Mouse (Mus musculus): ENCODE measurements around the gene Metrn. TPM values are rescaled to one million over a fixed set of nuclear protein-coding genes. Genes with fewer than 3 reads are reported as not detected.

The Metrn gene
- polyA plus RNA-seq, 1 experiment = 33.5 TPM

- Histone ChIP-seq H3K27ac (ENCODE audit: insufficient read depth, low read length) (peak overlapping the region; percentile 77), H3K4me3 (ENCODE audit: insufficient read depth, low read length) (peak overlapping the region; percentile 86), H3K4me1 (ENCODE audit: control insufficient read depth, insufficient read depth, low read length) (peaks cover 12% of the 10 kb centered on the region)
- TF ChIP-seq POLR2A (IDR thresholded peaks at IDR 0.05; ENCODE audit: low read depth, low read length) = peak; percentile 22
- no peak for TF ChIP-seq CTCF (IDR thresholded peaks at IDR 0.05; ENCODE audit: borderline replicate concordance, insufficient read depth, low read length)
Observed at GRCm38 (mm10) chr17:25831451-25832281, 34.7 kb upstream of the Metrn start.

- no peak for TF ChIP-seq CTCF (IDR thresholded peaks at IDR 0.05; ENCODE audit: borderline replicate concordance, insufficient read depth, low read length)
- TF ChIP-seq POLR2A (IDR thresholded peaks at IDR 0.05; ENCODE audit: low read depth, low read length) = peak; percentile 23; the same call in 1 of the 2 replicates
- Histone ChIP-seq H3K4me1 (ENCODE audit: control insufficient read depth, insufficient read depth, low read length) (peaks cover 7% of the 10 kb centered on the region), H3K27ac (ENCODE audit: insufficient read depth, low read length) (no peak overlapping the region), H3K4me3 (ENCODE audit: insufficient read depth, low read length) (peak overlapping the region; percentile 86)
Observed at GRCm38 (mm10) chr17:25830806-25831431, 34.0 kb upstream of the Metrn start.

GRCm38 (mm10) chr17:25830200-25830753 lies 33.3 kb upstream of the Metrn start:
- no peak overlapping the region for H3K27ac ChIP-seq (ENCODE audit: insufficient read depth, low read length)
- TF ChIP-seq CTCF (IDR thresholded peaks at IDR 0.05; ENCODE audit: borderline replicate concordance, insufficient read depth, low read length) (no peak), POLR2A (IDR thresholded peaks at IDR 0.05; ENCODE audit: low read depth, low read length) (no peak; the same call in 1 of the 2 replicates)
- H3K4me1 ChIP-seq (ENCODE audit: control insufficient read depth, insufficient read depth, low read length) = peaks cover 7% of the 10 kb centered on the region; the same call in 1 of the 2 replicates
- H3K4me3 ChIP-seq (ENCODE audit: insufficient read depth, low read length) = no peak overlapping the region

GRCm38 (mm10) chr17:25829558-25830017 lies 32.7 kb upstream of the Metrn start:
- peak overlapping the region; percentile 44 for H3K4me3 ChIP-seq (ENCODE audit: insufficient read depth, low read length)
- 0 out of 2 replicates have a peak overlapping the region, but pooled peaks have one; percentile 59 for H3K27ac ChIP-seq (ENCODE audit: insufficient read depth, low read length)
- H3K4me1 ChIP-seq (ENCODE audit: control insufficient read depth, insufficient read depth, low read length) = peaks cover 3% of the 10 kb centered on the region; the same call in 1 of the 2 replicates
- TF ChIP-seq POLR2A (IDR thresholded peaks at IDR 0.05; ENCODE audit: low read depth, low read length) (peak; percentile 49; the same call in 1 of the 2 replicates), CTCF (IDR thresholded peaks at IDR 0.05; ENCODE audit: borderline replicate concordance, insufficient read depth, low read length) (no peak)

GRCm38 (mm10) chr17:25828712-25829557 lies 32.0 kb upstream of the Metrn start, which contains the start of gene Jmjd8:
Jmjd8 (plus strand) TSS chr17:25828867.
- TF ChIP-seq POLR2A (IDR thresholded peaks at IDR 0.05; ENCODE audit: low read depth, low read length) (peak; percentile 86), CTCF (IDR thresholded peaks at IDR 0.05; ENCODE audit: borderline replicate concordance, insufficient read depth, low read length) (peak; percentile 10; the same call in 1 of the 2 replicates)
- peak within 1 kb of the TSS; percentile 44 for H3K4me3 ChIP-seq (ENCODE audit: insufficient read depth, low read length)
- peaks cover 7% of the 10 kb centered on the region; the same call in 1 of the 2 replicates for H3K4me1 ChIP-seq (ENCODE audit: control insufficient read depth, insufficient read depth, low read length)
- H3K27ac ChIP-seq (ENCODE audit: insufficient read depth, low read length) = peak within 1 kb of the TSS; percentile 59

- H3K4me1 ChIP-seq (ENCODE audit: control insufficient read depth, insufficient read depth, low read length) = peaks cover 7% of the 10 kb centered on the region; the same call in 1 of the 2 replicates
- H3K27ac ChIP-seq (ENCODE audit: insufficient read depth, low read length) = no peak overlapping the region
- no peak overlapping the region for H3K4me3 ChIP-seq (ENCODE audit: insufficient read depth, low read length)
- TF ChIP-seq CTCF (IDR thresholded peaks at IDR 0.05; ENCODE audit: borderline replicate concordance, insufficient read depth, low read length) (no peak), POLR2A (IDR thresholded peaks at IDR 0.05; ENCODE audit: low read depth, low read length) (no peak)
Observed at GRCm38 (mm10) chr17:25828223-25828594, 31.3 kb upstream of the Metrn start.

- TF ChIP-seq POLR2A (IDR thresholded peaks at IDR 0.05; ENCODE audit: low read depth, low read length) (no peak), CTCF (IDR thresholded peaks at IDR 0.05; ENCODE audit: borderline replicate concordance, insufficient read depth, low read length) (no peak)
- Histone ChIP-seq H3K27ac (ENCODE audit: insufficient read depth, low read length) (no peak overlapping the region), H3K4me3 (ENCODE audit: insufficient read depth, low read length) (no peak overlapping the region), H3K4me1 (ENCODE audit: control insufficient read depth, insufficient read depth, low read length) (peaks cover 7% of the 10 kb centered on the region; the same call in 1 of the 2 replicates)
Observed at GRCm38 (mm10) chr17:25827546-25828222, 30.7 kb upstream of the Metrn start.

GRCm38 (mm10) chr17:25827011-25827410 lies 30.1 kb upstream of the Metrn start:
- peaks cover 7% of the 10 kb centered on the region; the same call in 1 of the 2 replicates for H3K4me1 ChIP-seq (ENCODE audit: control insufficient read depth, insufficient read depth, low read length)
- no peak for TF ChIP-seq POLR2A (IDR thresholded peaks at IDR 0.05; ENCODE audit: low read depth, low read length)
- TF ChIP-seq CTCF (IDR thresholded peaks at IDR 0.05; ENCODE audit: borderline replicate concordance, insufficient read depth, low read length) = no peak
- H3K4me3 ChIP-seq (ENCODE audit: insufficient read depth, low read length) = no peak overlapping the region
- no peak overlapping the region for H3K27ac ChIP-seq (ENCODE audit: insufficient read depth, low read length)

All from embryonic fibroblast, embryonic 13.5 days (primary cell).